Mouse (Mus musculus) intestine, embryonic 15.5 days (tissue): ENCODE data around the gene Plxnd1. TPM values are rescaled to one million over a fixed set of nuclear protein-coding genes. Genes with fewer than 3 reads are reported as not detected.

Experiments
- ATAC-seq: fragments of 200-750 bp; cut with Nextera tagmentation; 2 replicates; pipeline ENCODE4 v1.8.0; 2017; ENCODE audit warnings: moderate TSS enrichment, moderate library complexity
- H3K27ac ChIP-seq: fragments of 300-500 bp; sonication (generic); 2 replicates; pipeline ENCODE4 v1.5.1; 2015; ENCODE audit warnings: mild to moderate bottlenecking, inconsistent platforms
- H3K27me3 ChIP-seq: fragments of 300-500 bp; sonication (generic); replicated peaks from 2 replicates; pipeline ENCODE4 v1.6.1; 2015; ENCODE audit warnings: inconsistent platforms
- H3K36me3 ChIP-seq: fragments of 300-500 bp; sonication (generic); 2 replicates; pipeline ENCODE4 v1.6.1; 2015; ENCODE audit warnings: inconsistent platforms
- H3K4me1 ChIP-seq: fragments of 300-500 bp; sonication (generic); replicated peaks from 2 replicates; pipeline ENCODE4 v1.6.1; 2015; ENCODE audit warnings: inconsistent platforms
- H3K4me2 ChIP-seq: fragments of 300-500 bp; sonication (generic); replicated peaks from 2 replicates; pipeline ENCODE4 v1.6.1; 2015; ENCODE audit warnings: mild to moderate bottlenecking, inconsistent platforms
- H3K4me3 ChIP-seq: fragments of 300-500 bp; sonication (generic); replicated peaks from 2 replicates; pipeline ENCODE4 v1.5.1; 2015; ENCODE audit warnings: inconsistent platforms
- H3K9ac ChIP-seq: fragments of 300-500 bp; sonication (generic); 2 replicates; pipeline ENCODE4 v1.6.1; 2015; ENCODE audit warnings: inconsistent platforms
- H3K9me3 ChIP-seq: fragments of 300-500 bp; sonication (generic); 2 replicates; pipeline ENCODE4 v1.6.1; 2016; ENCODE audit warnings: inconsistent platforms
- WGBS: fragments of 180-500 bp; shearing (Covaris S2); methylation state at CpG from one replicate; pipeline ENCODE4 v1.1.7; 2015; 5-methylcytosine and 5-hydroxymethylcytosine counted together
- polyA plus RNA-seq: library from polyadenylated mRNA; unstranded; fragments of >200 nt; fragmentation: Nextera tagmentation; extraction: Ambion mirVana; gene quantifications from 2 replicates; pipeline ENCODE4 v1.2.1, GENCODE M21; 2015

The Plxnd1 gene
- 26.6 and 28.9 TPM in 2 replicates for polyA plus RNA-seq

DNA sequence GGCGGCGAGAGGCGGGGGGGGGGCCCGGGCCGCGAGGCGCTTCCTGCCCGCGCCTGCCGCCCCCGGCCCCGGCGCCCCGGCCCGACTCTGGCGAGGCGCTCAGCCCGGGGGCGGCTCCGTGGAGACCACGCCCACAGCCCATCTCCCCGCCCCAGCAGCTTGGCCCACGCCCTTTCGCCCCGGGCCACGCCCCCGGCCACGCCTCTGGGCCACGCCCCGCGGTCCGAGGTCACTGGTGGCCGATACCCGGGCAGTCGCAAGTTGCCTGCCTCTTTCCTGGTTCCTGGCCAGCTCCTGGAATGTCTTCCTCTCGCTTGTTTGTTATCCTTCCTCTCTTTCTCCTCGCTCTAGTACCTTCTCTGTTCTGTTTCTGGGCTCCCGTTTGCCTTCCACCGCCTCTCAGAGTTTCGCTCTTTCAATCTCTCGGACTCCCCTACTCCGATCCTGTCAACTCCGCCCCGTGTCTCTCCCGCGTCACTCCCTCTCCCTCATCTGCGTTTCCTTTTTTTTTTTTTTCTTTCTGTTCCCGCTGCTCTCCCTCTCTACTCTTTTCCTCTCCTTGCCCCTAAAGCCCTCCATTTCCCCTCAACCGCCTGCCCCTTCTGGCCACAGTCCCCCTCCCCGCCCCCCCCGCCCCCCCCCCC, at the start of gene Plxnd1:
Gene Plxnd1, minus strand, starts transcription at position 129 of the 644 bp plus-strand sequence.
- WGBS: under 1% methylated on average over 36 of the region's 51 CpGs
- peaks cover 58% of the 10 kb centered on the region for H3K4me1 ChIP-seq
- H3K9me3 ChIP-seq: no peaks in the 10 kb centered on the region
- peak within 1 kb of the TSS; percentile 93 for H3K4me2 ChIP-seq
- peak; percentile 90 for ATAC-seq
- H3K9ac ChIP-seq: peak within 1 kb of the TSS; percentile 62
- peak within 1 kb of the TSS; percentile 71 for H3K4me3 ChIP-seq
- peak within 1 kb of the TSS; percentile 82 for H3K27ac ChIP-seq
- no peaks in the 10 kb centered on the region for H3K36me3 ChIP-seq
- H3K27me3 ChIP-seq: peaks cover 30% of the 10 kb centered on the region

DNA sequence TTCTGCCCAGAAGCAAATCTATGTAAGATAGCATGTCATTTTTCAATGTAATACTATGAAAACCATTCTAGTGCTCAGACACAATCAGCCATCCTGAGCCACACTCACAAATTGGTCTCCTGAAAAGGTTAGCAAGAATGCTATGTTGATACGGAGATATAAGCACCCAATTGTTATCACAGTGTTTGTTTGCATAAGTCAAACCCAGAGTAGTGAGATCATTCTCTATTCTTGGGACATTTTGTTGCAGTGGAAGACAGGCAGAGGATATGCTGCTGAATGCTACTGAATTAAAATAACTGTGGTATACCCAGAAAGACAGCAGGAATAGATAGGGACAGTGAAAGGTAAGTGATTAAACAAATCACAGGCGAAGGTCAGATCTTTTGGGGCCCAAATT, 49.2 kb upstream of the Plxnd1 start:
- ATAC-seq: no peak
- Histone ChIP-seq H3K9me3 (no peaks in the 10 kb centered on the region), H3K27me3 (no peaks in the 10 kb centered on the region), H3K4me2 (no peak overlapping the region), H3K4me1 (no peaks in the 10 kb centered on the region), H3K4me3 (no peak overlapping the region), H3K27ac (no peak overlapping the region), H3K9ac (no peak overlapping the region), H3K36me3 (no peaks in the 10 kb centered on the region)
- WGBS: 66% methylated on average over 2 of the region's 2 CpGs

DNA sequence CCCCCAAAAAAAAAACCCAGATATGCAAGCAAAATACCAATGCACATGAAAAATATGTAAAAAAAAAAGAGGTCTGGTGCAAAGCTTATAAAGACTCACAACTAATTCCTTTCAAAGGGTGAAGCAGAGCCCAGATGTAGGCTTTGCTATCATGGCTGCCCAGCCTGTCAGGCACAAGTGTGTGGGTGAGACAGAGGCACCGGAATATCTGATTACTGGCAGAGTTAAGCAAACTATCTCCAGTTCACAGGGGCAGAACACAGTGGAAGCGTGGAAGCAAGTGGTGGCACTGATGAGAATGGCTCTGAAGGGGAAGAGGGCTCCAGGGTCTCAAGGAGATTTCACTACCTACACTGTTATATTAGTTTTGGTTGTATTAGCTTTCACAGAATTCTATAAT, 43.4 kb upstream of the Plxnd1 start:
- Histone ChIP-seq H3K9me3 (no peaks in the 10 kb centered on the region), H3K4me3 (no peak overlapping the region), H3K36me3 (no peaks in the 10 kb centered on the region), H3K4me1 (no peaks in the 10 kb centered on the region), H3K27me3 (no peaks in the 10 kb centered on the region), H3K4me2 (no peak overlapping the region), H3K9ac (no peak overlapping the region), H3K27ac (no peak overlapping the region)
- no peak for ATAC-seq
- 92% methylated on average over 2 of the region's 2 CpGs for WGBS

DNA sequence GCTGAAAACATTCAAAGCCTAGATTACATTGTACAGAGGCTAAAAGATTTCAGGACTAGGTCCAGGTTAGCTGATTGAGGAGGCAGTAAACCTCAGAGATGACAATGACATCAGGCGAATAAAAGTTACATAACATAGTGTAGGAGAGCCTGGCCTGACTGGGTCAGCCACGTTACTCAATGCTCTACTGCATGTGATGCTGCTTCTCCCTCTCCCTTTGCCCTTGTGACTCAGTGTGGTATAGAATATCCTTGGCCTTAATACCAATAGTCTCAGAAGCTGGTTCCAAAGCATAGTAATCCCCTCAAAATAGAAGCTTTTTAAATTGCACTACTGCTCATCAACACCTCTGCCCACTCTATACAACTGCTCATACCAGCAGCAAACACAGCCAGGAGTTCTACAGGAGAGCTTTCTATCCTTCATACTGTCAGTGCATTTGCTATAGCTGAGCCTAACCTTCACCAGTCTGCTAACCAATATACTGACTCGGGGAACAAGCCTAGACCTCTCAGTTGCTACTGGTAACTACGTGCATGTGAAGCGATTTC, 42.6 kb upstream of the Plxnd1 start:
- H3K9me3 ChIP-seq: no peaks in the 10 kb centered on the region
- H3K27ac ChIP-seq: no peak overlapping the region
- H3K27me3 ChIP-seq: no peaks in the 10 kb centered on the region
- H3K4me3 ChIP-seq: no peak overlapping the region
- H3K36me3 ChIP-seq: no peaks in the 10 kb centered on the region
- no peak for ATAC-seq
- H3K9ac ChIP-seq: no peak overlapping the region
- 85% methylated on average over 5 of the region's 5 CpGs for WGBS
- H3K4me2 ChIP-seq: no peak overlapping the region
- no peaks in the 10 kb centered on the region for H3K4me1 ChIP-seq

DNA sequence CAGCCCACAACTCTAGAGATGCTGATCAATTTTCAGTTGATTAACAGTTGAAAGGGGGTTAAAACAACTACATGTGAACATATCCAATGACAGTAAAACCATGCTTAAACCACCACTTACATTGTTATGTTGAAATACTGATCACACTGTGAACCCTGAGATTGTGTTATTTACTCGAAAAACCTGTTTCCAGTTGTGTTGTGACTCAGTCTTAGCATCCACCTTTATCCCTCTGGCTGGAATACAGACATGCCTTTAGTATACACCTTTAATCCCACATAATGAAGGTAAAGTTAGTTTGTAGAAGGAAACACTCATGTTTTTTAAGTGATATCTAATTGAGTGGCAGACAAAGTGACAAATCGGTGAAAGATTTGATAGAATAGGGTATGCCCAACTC, 41.8 kb upstream of the Plxnd1 start:
- Histone ChIP-seq H3K27ac (no peak overlapping the region), H3K9ac (no peak overlapping the region), H3K36me3 (no peaks in the 10 kb centered on the region), H3K4me3 (no peak overlapping the region), H3K4me2 (no peak overlapping the region), H3K27me3 (no peaks in the 10 kb centered on the region), H3K9me3 (no peaks in the 10 kb centered on the region), H3K4me1 (no peaks in the 10 kb centered on the region)
- ATAC-seq: no peak
- WGBS: 91% methylated on average over 2 of the region's 2 CpGs

DNA sequence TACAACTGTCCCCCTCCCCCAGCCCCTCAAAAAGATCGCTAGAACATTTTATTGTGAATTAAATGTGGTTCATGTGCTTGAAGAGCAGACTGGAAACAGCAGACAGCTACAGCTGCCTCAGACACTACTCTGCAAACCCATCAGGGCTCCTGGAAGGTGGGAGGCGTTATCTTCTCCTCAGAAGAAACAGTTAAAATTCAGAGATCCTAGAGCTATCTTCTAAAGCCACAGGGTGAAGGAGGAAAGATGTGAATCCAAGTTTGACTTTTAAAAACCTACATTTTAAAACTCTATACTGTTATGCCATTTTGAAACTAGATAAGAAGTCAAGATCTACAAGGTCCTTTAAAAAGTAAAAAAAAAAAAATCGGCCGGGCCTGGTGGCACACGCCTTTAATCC, 36.2 kb upstream of the Plxnd1 start:
- Histone ChIP-seq H3K4me2 (no peak overlapping the region), H3K4me3 (no peak overlapping the region), H3K4me1 (no peaks in the 10 kb centered on the region), H3K9me3 (no peaks in the 10 kb centered on the region), H3K36me3 (no peaks in the 10 kb centered on the region), H3K9ac (no peak overlapping the region), H3K27ac (no peak overlapping the region), H3K27me3 (no peaks in the 10 kb centered on the region)
- no peak for ATAC-seq
- WGBS: 93% methylated on average over 5 of the region's 5 CpGs

DNA sequence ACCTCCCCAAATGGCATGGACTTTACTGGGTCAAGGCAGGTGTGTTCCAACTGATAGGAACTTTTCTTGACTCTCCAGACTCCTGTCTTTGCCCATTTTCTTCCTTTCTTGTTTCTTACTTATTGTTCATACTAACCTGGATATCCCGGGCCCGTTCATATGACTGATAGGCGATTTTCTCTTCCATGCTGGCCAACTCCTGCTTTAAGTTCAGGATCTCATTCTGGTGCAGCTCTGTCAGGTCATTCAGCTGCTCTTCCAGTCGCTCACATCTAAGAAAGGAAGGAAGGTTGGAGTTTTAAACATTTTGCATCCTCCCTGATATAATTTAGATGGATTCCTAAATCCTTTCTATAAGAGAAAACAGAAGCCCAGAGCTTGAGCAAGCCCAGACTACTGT, 29.9 kb upstream of the Plxnd1 start:
- Histone ChIP-seq H3K9me3 (peaks cover 8% of the 10 kb centered on the region), H3K4me2 (no peak overlapping the region), H3K27ac (no peak overlapping the region), H3K4me1 (no peaks in the 10 kb centered on the region), H3K27me3 (no peaks in the 10 kb centered on the region), H3K36me3 (0 out of 2 replicates have a peak, but pooled peaks cover 9% of the 10 kb centered on the region), H3K9ac (no peak overlapping the region), H3K4me3 (no peak overlapping the region)
- WGBS: 92% methylated on average over 4 of the region's 4 CpGs
- no peak for ATAC-seq

DNA sequence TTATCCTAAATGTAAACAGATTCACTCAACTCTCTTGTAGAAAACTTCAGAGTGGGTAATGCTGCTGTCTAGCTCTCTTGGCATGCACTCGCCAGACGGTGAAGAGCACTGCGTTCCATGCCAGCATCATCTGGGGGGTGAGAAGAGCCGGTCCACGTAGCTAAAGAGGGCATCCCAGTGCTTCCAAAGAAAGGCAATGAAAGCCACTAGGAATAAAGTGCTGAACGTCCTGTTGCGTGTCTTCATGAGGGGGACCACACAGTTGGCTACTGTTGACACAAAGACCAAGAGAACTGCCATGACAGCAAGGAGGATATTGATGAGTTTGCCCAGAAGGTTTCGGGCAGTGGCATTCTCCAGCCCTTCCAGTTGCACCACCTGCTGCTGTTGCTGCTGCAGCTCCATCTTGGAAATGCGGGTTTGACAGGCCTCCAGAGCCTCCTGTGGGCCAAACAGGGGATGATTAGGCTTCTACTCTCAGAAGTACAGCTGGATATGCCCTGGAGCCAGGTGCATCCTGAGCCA, 27.2 kb upstream of the Plxnd1 start:
- H3K9me3 ChIP-seq: peaks cover 8% of the 10 kb centered on the region
- H3K4me1 ChIP-seq: no peaks in the 10 kb centered on the region
- ATAC-seq: no peak
- H3K4me2 ChIP-seq: no peak overlapping the region
- H3K4me3 ChIP-seq: no peak overlapping the region
- 84% methylated on average over 9 of the region's 9 CpGs for WGBS
- no peak overlapping the region for H3K27ac ChIP-seq
- H3K36me3 ChIP-seq: 0 out of 2 replicates have a peak, but pooled peaks cover 9% of the 10 kb centered on the region
- H3K9ac ChIP-seq: no peak overlapping the region
- H3K27me3 ChIP-seq: no peaks in the 10 kb centered on the region

DNA sequence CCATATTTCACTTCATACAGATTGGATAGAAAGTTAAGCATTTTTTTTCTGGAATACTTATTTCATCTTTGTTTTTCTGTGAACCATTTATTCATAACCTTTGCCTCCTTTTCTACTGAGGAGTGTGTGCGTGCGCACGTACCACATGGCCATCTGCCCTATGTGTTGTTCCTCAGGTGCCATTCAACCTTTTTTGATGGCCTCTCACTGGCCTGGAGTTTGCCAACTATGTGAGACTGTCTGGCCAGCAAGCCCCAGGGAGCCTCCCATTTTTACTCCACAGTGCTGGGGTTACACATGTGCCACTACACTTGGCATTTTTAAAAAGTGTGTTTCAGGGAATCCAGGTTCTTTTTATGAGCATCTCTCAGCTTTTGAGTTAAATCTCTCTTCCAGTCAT, 21.1 kb upstream of the Plxnd1 start:
- Histone ChIP-seq H3K27ac (no peak overlapping the region), H3K4me2 (no peak overlapping the region), H3K4me1 (no peaks in the 10 kb centered on the region), H3K36me3 (no peaks in the 10 kb centered on the region), H3K4me3 (no peak overlapping the region), H3K9me3 (no peaks in the 10 kb centered on the region), H3K27me3 (no peaks in the 10 kb centered on the region), H3K9ac (no peak overlapping the region)
- WGBS: 94% methylated on average over 3 of the region's 3 CpGs
- ATAC-seq: no peak

DNA sequence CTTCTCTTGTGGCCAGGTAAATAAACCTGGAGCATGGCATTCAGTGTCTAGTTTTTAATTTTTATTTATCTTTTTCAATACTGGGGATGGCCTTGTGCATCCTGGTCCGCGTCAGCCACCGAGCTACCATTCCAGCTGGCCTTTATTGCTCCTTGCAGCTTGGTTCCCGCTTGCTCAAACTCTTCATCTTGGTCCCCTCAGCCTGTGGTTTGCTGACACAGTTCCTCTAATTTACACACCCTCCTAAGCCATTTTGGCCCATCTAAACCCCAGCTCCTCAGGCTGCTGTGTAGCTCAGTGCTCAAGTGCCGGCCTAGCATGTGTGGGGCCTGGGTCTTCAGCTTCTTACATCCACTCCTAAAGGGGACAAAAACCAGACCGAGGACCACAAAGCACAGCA, 19.3 kb upstream of the Plxnd1 start:
- Histone ChIP-seq H3K9ac (no peak overlapping the region), H3K4me1 (no peaks in the 10 kb centered on the region), H3K4me2 (no peak overlapping the region), H3K4me3 (no peak overlapping the region), H3K36me3 (no peaks in the 10 kb centered on the region), H3K27me3 (no peaks in the 10 kb centered on the region), H3K27ac (no peak overlapping the region), H3K9me3 (no peaks in the 10 kb centered on the region)
- no peak for ATAC-seq
- 77% methylated on average over 6 of the region's 6 CpGs for WGBS

DNA sequence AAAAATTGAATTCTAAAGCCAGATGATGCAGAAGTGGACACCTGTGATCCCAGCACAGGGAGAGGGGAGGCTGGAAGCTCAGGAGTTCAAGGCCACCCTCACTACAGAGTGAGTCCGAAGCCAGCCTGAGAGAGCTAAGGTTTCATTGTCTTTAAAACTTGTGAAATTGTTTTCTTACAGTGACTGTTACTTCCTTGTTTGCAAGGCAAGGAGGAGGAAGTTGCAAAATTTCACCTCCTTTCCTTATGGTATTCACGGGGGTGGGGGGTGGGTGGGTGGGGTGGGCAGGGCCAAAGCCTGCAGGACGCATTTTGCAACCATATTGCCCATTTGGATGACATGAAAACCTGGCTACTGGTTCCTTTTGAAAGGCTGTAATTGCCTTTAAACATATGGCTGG, 18.9 kb upstream of the Plxnd1 start:
- no peak overlapping the region for H3K9ac ChIP-seq
- no peak overlapping the region for H3K4me3 ChIP-seq
- H3K27ac ChIP-seq: no peak overlapping the region
- H3K9me3 ChIP-seq: no peaks in the 10 kb centered on the region
- no peaks in the 10 kb centered on the region for H3K36me3 ChIP-seq
- WGBS: 59% methylated on average over 3 of the region's 3 CpGs
- no peaks in the 10 kb centered on the region for H3K4me1 ChIP-seq
- no peak for ATAC-seq
- H3K4me2 ChIP-seq: no peak overlapping the region
- H3K27me3 ChIP-seq: no peaks in the 10 kb centered on the region

DNA sequence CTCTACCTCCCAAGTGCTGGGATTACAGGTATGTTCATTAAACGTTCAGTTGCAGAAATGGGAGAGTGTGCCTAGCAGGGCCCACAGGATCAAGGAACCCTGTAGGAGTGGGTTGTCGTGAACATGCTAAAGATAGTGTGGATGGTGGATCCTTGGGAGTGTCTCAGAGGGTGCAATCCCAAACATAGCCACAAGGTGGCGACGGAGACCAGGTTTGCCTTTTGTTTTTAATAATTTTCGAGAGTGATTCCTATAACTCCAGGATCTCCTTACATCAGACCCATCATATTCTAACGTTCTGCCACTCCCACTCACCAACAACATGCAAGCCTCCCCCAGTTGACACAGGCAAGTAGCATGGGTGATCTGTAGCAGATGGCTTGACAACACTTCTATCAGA, 15.7 kb upstream of the Plxnd1 start:
- no peak overlapping the region for H3K27ac ChIP-seq
- H3K9ac ChIP-seq: no peak overlapping the region
- H3K4me2 ChIP-seq: no peak overlapping the region
- no peaks in the 10 kb centered on the region for H3K36me3 ChIP-seq
- 0 out of 2 replicates have a peak, but pooled peaks cover 4% of the 10 kb centered on the region for H3K4me1 ChIP-seq
- no peaks in the 10 kb centered on the region for H3K27me3 ChIP-seq
- ATAC-seq: peak; percentile 27; the same call in 1 of the 2 replicates
- 4% methylated on average over 6 of the region's 6 CpGs for WGBS
- H3K4me3 ChIP-seq: no peak overlapping the region
- no peaks in the 10 kb centered on the region for H3K9me3 ChIP-seq

DNA sequence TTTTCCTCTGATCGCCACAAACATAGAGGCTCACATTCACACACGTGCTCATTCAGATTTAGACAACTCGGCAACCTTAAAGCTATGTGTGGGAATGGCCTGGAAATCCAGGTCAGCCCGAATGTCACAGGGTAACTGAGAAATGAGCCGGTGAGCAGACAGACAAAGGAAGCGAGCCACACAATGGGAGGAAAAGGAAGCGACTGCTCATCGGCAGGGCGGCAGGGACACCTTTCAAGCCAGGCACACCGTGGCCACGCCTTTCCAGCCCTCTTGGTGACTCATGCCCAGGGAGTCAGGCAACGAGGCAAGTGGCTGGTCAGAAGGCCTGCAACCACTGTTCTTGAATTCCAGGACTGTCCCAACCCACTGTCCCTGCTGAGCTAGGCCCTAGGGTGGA, 14.6 kb upstream of the Plxnd1 start:
- no peak overlapping the region for H3K4me2 ChIP-seq
- H3K9ac ChIP-seq: no peak overlapping the region
- H3K27ac ChIP-seq: no peak overlapping the region
- no peaks in the 10 kb centered on the region for H3K36me3 ChIP-seq
- H3K4me3 ChIP-seq: no peak overlapping the region
- 51% methylated on average over 12 of the region's 12 CpGs for WGBS
- 0 out of 2 replicates have a peak, but pooled peaks cover 4% of the 10 kb centered on the region for H3K4me1 ChIP-seq
- no peaks in the 10 kb centered on the region for H3K9me3 ChIP-seq
- ATAC-seq: peak; percentile 40
- H3K27me3 ChIP-seq: no peaks in the 10 kb centered on the region
